Mouse (Mus musculus) telencephalon, adult 2 months (tissue): ENCODE data around the gene Drc1.

Source experiments
- DNase-seq: peaks from one replicate; pipeline ENCODE4 v3.0.0-alpha.2; 2011; ENCODE audit warnings: low read depth, low spot score

Drc1 gene

GRCm38 (mm10) chr5:30415876-30416275 is 134.7 kb downstream of the Drc1 start:
- DNase-seq, result no peak
